Mouse (Mus musculus) kidney, adult 11 months (tissue): ENCODE data around the gene Slit1.

Source experiments
- DNase-seq: peaks from one replicate; pipeline ENCODE4 v3.0.0; 2022

Slit1 gene

GRCm38 (mm10) chr19:41743396-41743795, at the start of gene Slit1:
Gene Slit1, minus strand, starts transcription at chr19:41743665.
- no peak for DNase-seq

DNA sequence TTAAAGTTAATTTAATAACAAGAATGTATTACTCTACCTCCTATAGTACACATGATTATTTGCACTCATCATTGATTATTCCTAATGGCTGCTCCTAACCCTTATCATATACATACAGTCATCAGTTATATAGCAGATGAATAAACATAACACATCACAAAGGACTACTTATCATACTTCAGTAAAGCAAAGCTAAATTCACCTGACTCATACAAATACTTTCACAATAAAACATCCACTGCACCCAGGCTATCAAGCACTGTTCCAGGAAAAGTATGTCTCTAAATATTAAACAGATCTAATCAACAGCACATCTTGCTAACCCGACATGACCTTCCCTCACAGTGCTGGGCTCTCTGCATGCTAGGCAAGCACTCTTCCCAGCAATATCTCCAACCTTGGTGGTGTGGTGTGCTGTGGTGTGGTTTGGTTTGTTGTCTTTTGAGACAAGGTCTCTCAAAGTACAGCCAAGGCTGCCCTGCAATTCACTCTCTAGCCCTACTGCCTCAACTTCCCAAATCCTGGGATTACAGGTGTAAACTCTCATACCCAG, 49.5 kb upstream of the Slit1 start:
- DNase-seq: no peak

- no peak for DNase-seq
These were observed 47.9 kb upstream of the Slit1 start for GRCm38 (mm10) chr19:41791384-41791783.

GRCm38 (mm10) chr19:41789110-41789961, 45.9 kb upstream of the Slit1 start:
- DNase-seq: no peak

GRCm38 (mm10) chr19:41786896-41787295, 43.4 kb upstream of the Slit1 start:
- no peak for DNase-seq

DNA sequence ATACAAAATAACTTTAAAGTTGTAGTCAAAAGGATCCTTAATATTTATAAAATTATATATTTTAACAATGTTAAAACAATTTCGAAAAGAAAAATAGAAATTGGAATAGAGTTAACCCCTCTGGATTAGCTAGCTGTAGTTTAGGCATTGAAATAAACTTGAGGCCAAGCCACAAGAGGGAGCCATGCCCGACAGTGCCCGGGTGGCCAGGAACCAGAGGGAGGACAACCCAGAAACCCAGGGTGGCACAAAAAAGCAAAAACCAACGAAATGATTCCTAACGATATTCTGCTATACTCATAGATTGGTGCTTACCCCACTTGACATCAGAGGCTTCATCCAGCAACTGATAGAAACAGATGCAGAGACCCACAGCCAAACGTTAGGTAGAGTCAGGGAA, 34.0 kb upstream of the Slit1 start:
- no peak for DNase-seq

- DNase-seq: no peak
These were observed 25.2 kb upstream of the Slit1 start for GRCm38 (mm10) chr19:41768711-41769110.

- no peak for DNase-seq
These were observed 23.2 kb upstream of the Slit1 start for GRCm38 (mm10) chr19:41766628-41767027.

DNA sequence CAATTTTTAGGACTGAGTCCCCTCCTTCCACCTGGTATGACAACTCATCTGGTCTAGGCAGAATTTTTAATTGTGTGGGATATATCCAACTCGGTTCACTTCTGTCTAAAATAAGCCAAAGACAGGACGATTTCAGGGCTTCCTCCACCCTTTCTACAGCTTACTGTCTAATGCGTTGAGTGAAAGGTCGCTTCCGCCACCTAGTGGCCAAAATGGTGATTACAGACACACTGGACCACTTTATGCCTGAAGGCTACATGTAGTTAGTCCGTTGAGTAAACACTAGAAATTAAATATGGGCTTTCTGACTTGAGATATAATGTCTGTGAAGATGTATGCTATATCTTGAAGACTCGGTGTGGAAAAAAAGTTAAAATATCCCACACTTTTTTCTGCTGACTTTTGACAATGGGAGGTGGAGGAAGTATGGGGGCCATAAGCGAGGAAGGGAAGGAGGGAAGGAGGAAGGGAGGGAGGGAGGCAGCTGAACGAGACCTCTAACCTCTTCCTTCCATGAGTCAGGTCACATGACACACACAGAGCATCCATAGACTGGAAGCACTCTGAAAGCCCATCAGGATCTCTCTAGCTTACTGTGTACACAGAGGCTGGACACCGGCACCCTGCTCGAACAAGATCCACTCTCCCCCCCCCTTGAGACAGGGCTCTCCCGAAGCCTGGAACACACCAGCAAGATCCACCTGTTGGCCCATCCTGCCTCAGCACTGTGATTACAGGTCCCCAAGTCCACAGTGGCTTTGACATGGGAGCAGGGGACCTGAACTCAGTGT, 20.6 kb upstream of the Slit1 start:
- peak; percentile 62 for DNase-seq

GRCm38 (mm10) chr19:41761529-41761928, 18.1 kb upstream of the Slit1 start:
- DNase-seq: no peak

GRCm38 (mm10) chr19:41759765-41760164, 16.3 kb upstream of the Slit1 start:
- DNase-seq: no peak

DNA sequence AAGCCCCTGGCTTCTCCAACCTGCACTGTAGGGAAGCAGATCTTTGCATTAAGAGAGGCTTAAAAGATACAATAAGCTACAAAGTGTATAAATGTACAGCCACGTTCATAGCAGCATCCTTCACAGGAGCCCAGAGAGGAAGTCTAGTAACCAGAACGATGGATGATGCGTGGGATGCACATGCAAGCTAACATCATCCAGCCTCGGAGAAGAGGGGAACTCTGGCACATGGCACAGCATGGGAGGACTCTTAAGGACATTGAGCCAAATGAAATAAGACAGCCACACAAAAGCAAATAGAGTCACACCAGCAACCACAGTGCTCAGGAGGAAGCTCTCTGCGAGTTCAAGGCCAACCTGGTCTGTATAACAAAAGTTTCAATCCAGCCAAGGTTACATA, 15.8 kb upstream of the Slit1 start:
- no peak for DNase-seq

GRCm38 (mm10) chr19:41754760-41755159, 11.3 kb upstream of the Slit1 start:
- DNase-seq: no peak

DNA sequence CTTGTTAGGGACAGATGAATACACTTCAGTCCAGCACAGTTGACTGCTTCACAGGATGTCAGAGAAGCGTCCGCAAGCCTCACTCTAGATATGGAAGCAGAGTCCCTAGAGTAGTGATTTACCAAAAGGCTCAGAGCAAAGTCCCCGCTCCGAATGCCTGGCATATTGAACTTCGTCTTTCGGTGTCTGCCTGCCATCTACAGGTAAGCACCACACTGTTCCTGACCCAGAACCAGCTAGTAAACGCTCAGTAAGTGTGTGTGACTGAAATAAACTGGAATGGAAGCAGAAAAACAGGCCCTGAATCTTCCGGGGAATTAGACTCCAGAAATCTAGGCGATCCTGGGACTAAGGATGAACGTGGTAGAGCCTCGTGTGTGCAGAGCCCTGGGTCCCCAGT, 8.4 kb upstream of the Slit1 start:
- no peak for DNase-seq

DNA sequence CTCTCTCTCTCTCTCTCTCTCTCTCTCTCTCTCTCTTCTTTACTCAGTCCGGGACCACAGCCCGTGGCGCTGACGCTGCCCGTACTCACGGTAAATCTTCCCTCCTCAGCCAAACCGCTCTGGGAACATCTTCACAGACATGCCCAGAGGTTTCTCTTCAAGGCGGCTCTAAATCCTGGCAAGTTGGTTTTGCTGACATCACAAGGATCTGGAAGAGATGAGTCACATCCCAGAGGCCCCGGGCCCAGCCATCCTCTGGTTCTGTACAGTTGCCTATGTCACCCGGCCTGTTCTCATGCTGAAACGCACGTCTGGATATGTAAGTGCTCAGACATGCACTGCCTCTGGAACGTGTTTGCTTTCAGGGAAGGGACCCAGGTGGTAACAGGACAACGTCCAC, 4.0 kb upstream of the Slit1 start:
- DNase-seq: no peak

DNA sequence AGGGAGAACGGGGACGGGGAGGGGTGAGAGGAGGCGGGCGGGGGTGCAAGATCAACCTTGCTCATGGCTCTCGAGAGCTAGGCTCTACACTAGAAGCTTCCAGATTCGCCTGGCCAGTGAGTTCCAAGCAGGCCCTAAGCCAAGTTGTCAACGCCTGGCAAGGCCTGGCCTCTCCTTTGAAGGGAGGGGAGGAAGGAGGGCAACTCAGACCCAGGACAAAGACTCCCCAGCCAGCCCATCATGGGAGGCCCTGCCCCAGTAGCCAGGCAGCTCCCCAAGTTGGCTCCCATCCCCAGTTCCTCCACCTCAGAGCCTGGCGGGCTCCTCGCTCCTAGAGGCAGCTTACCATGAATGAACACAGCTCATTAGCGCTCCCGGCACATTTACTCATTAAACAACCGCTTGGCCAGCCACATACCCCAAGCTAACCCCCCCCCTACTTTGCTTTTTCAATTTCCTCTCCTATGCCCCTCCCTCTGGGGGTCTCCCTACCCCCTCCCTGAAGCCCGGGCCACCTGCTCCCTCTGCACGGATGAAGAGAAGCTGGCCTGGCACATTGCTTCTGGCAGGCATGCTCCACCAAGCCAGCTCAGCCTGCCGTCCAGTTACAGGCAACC, 2.6 kb upstream of the Slit1 start:
- DNase-seq: peak; percentile 57

DNA sequence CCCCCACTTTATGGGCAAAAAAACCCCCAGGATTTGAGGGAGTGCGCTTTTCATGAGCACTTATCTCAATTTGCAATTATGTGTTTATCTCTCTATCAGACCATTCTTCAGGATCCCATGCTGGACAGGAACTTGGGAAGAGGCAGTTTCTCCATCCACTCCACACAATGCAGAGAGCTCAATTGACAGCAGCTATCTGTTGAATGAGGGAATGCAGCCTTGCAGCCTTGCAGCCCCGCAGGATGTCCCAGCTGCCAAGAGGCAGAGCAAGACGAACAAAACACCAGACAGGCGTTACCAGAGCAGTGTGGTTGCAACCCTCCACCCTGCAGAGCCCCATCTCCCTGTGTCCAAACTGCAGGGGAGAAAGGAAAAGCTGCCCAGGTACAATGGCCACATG, 4.6 kb downstream of the Slit1 start:
- DNase-seq: no peak

- no peak for DNase-seq
These were observed 5.0 kb downstream of the Slit1 start for GRCm38 (mm10) chr19:41738429-41738805.

GRCm38 (mm10) chr19:41737657-41738428, 5.6 kb downstream of the Slit1 start:
- no peak for DNase-seq

DNA sequence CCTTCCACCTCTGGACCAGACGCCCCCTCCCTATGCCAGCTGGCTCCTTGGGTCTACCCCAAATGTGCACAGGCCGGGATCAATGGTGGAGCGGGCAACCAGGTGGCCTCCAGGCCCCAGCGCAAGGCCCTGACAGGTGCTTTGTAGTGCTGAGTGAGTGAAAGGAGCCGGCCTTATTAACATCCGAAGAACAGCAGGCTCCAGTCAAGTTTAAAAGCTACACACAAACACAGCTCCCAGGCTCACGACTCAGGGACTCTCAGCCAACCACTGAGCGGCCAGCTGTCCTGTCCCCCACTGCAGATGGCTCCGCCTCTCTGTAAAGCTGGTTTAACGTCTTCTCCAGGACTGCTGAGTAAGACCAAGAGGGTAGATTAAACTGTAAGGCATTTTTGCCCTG, 8.8 kb downstream of the Slit1 start:
- no peak for DNase-seq

DNA sequence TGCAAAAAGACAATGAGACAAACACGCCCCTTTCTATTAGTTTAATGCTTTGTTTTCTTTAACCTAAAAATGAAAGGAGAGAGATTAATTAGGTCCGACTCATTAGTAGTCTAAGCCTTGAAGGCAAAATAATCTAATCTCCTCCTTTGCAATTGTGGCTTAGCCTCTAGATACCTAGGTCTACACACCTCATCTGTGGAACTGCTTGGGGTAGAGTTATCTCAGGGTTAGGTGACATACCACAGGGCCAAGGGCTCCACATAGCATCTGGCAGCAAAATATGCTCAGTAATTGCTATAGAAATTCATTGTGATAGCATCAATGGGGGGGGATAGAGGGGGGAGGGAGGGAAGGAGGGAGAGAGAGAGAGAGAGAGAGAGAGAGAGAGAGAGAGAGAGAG, 18.0 kb downstream of the Slit1 start:
- DNase-seq: no peak

DNA sequence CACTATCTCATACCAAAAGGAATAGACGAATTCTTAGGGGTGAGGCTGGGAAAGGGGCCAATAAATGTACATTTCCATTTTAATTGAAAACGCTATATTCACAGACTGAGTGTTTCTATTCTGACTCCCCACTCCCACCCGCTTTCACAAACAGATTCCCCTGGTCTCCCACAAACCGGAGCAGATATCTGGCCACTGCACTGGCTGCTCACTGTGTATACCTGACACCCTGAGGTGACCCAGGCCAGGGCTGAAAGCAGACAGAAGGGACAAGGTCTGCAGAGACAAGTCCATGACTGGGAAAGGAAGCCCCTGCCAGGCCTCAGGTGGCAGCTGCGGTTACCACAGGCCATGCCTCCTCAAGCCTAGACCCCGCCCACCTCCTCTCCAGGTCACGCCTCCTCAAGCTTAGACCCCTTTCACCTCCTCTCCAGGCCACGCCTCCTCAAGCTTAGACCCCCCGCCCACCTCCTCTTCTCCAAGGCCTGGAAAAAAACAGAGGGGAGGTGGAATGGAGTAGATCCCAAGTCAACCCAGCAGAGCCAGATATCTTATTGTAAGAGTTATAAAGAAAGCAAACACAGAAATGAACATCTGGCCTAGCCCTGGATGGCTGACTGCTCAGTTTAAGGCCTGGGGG, 18.5 kb downstream of the Slit1 start:
- no peak for DNase-seq
